Mouse (Mus musculus) lung, postnatal 10 days (tissue): ENCODE measurements around the gene Ttc7.
A peak's percentile ranks its signal among the peaks of the same experiment; 100 is the strongest.
"Not testable (repeated sequence)": the region's sequence is repeated elsewhere in the genome, so short reads cannot be mapped to it uniquely, and the experiment has no call there.

Experiments used
- DNase-seq: peaks from one replicate; pipeline ENCODE4 v3.0.0; 2021

The Ttc7 gene

DNA sequence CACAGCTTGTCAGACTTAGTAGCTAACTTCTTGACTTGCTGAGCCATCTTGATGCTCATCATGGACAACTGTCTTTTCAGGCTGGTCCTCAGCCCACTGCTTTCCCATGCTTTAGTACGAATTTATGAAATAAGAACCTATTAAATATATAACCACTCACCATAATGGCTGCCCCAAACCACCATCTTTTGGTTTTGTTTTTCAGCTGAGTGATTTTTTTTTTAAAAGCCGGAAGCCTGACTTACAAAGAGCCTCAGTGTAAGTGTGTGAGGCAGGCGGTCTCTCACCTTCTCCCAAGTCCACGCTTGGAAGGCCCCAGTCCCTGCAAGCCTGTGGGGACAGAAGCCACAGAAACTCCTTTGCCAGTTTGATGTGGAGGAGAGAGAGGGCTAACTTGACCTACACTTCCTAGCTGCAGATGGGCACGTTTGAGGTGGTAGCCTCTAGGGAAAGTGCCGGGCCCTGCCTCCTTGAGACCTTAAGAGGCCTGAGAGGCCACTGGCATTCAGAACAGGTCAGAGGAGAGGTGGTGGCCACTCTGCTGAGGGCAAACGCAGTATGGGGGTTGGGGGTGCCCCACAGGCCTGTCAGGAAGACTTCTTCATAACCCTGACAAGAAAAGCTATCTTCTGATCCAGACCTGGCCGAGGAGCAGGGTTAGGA lies 3.9 kb downstream of the Ttc7 start:
- DNase-seq = no peak

DNA sequence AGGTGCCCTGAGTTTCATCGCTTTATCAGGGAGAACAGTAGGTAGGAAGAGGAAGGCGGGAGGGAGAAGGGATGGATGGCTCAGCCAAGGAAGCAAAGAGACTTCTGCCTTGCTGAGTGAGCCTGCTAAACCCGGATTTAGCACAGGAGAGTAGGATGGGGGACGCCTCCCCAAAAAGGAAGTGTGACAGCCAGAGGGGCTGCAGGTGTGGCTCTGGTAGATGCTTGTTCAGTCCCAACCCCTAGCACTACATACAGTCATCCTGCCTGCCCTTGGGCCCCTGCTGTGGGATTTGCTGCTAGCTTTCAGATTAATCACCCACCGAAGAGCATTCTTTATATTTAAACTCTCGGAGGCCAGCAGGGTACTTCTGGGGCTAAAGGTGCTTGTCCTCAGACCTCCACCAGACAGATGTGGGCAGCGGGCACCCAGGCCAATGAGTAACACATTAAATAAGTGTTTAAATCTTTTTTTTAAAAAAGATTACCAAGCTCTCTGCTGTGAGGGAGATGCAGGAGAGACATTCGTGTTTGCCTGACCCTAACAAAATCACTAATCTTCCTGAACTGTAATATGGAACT lies 4.6 kb downstream of the Ttc7 start:
- no peak for DNase-seq

DNA sequence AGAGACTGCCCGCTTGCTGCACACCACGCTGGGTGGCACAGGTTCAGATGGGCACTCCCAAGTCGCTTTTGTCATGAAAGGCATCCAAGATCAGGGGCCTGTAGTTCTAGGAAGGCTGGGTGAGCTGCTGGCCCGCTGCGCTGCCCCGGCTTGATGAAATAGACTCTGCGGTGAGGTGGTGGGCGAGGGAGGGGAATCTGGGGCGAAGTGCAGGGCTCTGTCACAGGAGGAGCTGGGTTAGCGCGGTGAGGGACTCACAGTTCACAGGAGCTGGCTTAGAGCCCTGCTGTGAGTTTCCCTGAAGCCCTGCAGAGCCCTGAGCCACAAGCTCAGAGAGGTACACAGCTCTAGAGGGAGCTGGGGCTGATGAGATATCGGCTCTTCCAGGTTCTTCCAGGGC lies 5.4 kb downstream of the Ttc7 start:
- no peak for DNase-seq

DNA sequence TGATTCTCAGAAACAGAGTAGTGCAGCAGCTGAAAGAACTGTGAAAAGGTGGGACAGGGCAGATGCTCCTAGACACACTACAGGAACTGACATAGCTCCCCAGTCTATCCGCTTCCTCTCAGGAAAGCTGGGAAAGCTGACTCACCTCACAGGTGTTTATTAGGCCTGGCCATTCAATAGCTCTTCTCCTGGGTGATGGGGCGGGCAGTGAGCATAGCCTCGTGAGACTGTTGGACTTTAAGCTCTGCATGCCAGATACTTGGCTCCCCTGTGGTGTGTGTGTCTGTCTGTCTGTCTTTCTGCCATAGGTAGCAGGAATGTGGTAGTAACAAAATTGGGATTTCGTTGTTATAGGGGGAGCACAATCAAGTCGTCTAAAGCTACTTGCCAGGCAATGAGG lies 6.7 kb downstream of the Ttc7 start:
- no peak for DNase-seq

DNA sequence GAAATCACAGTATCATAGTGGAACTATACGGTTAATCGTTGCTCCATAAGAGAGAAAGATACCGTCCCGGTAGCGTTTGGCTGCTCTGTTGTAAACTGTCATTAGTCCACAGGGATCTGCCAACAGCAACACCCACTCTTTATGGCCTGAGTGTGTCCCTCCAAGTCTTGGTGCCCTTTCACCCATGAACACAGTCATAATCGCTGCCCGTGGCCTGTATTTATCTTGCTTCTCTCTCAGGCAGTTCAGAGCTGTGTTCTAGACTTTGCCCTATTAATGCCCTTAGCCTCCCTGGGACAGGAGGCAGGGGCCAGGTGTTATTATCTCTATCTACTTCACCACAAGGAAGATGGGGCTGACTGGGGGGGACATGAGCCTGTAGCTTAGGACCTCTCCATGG lies 8.4 kb downstream of the Ttc7 start:
- DNase-seq = no peak

DNA sequence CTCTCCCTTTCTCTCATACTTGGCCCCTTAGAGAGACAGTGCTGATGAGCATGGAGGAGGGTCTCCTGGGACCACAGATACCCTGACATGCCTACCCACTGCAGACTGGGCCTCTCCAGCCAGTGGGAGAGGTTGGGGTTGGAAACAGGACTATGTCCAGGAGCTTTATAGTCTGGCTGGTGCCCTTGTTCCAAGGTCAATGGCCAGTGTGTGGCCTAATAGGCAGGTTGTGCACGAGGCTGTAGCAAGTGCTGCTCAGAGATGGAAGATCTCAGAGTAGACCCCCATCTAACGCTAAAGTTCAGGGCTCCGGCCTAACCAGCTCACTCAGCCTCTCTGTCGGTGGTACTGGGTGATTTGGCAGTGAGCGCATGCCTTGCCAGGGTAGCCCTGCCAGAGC lies 9.1 kb downstream of the Ttc7 start:
- DNase-seq = no peak

DNA sequence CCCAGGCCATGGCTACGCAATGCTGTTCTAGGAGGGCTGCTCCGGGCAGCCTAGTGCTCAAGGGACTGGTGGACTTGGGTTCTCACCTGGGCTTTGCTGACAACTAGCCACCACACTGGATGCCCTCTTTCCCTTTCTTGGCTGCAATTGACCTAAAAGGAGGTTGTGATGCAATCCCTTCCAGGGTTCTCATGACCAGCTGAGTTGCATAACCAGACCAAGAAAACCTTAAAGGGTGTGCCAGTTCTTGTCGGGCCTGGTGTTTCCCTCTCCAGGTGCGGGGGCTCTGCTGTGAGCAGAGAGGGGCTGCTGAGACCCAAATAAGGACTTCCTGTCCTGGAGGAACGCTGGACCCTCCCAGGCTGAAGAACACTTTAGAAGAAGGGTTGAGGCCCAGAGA lies 10.4 kb downstream of the Ttc7 start:
- no peak for DNase-seq

DNA sequence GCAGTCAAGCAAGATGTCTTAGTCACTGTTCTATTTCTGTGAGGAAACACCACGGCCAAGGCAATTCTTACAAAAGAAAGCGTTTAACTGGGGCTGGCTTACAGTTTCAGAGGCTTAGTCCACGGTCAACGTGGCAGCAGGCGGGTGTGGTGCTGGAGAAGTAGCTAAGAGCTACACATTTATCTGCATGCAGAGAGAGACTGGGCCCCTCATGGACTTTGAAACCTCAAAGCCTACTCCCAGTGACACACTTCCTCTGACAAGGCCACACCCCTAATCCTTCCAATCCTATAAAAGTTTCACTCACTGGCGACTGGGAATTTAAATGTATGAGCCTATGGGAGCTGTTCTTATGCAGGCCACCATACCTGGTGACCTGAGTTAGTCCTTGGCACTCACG lies 13.1 kb downstream of the Ttc7 start:
- DNase-seq = no peak

DNA sequence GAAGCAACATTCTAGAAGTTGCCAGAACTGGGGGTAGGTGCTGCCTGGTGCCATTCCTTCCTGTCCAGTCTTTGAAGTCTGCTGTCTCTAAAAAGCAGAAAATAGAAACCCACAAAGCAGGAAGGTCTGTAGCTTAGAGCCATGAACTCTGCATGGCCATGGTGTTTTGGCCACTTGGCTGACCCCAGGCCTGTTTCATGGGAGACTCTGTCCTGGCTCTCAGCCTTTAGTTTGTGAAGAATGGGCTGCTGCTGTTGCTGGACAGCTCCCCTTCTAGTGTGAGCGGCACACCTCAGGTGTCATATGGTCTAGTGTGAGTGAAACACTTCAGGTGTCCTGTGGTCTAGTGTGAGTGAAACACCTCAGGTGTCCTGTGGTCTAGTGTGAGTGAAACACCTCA lies 14.0 kb downstream of the Ttc7 start:
- DNase-seq = not testable (repeated sequence)

DNA sequence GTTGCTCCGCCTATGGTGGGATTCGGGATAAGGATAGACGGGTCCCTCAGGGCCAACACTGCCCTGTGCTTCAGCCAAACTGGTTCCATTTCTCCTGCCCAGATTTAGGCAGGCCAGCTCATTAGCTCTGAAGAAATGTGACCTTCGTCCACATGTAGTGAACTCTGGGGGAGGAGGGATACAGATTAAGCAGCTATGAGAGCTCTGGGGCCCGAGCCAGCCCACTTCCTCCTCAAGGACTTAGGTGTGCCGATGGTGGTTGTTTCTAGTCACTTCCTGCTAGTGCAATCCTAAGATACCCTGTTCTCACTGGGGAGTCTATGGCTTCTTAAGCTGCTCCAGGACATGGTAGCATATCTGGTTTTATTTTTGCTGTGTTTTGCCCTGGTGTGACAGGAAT lies 16.3 kb downstream of the Ttc7 start:
- peak; percentile 62 for DNase-seq

DNA sequence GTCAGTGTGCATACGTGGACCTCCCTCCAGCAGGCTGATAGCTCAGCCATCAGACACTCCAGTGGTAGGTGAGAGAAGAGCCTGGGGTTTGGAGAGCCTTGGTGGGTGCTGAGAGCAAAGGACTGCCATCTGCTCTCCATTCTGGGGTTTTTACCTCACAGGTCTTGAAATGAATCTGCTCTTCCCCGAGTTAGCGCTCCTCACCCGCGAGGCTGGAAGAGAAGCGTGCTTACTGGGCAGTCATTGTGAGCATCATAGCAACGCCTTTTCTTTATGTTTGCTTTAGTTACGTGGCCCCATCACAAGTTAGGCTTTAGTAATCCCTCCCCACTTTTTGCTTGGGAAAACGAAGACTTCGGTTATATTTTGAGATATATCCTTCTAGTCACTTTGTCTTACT lies 17.7 kb downstream of the Ttc7 start:
- DNase-seq = no peak

DNA sequence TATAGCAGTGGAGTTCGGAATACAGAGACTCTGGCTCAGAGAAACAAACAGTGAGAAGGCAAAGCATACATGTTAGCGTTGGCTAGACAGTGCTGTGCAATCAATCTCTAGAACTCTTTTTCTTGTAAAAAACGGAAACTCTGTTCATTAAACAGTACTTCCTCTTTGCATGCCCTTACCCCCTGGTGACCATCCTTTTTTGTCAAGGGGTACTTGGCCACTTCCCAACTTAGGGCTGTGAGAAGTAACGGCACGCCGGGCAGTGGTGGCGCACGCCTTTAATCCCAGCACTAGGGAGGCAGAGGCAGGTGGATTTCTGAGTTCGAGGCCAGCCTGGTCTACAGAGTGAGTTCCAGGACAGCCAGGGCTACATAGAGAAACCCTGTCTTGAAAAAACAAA lies 18.9 kb downstream of the Ttc7 start:
- not testable (repeated sequence) for DNase-seq

DNA sequence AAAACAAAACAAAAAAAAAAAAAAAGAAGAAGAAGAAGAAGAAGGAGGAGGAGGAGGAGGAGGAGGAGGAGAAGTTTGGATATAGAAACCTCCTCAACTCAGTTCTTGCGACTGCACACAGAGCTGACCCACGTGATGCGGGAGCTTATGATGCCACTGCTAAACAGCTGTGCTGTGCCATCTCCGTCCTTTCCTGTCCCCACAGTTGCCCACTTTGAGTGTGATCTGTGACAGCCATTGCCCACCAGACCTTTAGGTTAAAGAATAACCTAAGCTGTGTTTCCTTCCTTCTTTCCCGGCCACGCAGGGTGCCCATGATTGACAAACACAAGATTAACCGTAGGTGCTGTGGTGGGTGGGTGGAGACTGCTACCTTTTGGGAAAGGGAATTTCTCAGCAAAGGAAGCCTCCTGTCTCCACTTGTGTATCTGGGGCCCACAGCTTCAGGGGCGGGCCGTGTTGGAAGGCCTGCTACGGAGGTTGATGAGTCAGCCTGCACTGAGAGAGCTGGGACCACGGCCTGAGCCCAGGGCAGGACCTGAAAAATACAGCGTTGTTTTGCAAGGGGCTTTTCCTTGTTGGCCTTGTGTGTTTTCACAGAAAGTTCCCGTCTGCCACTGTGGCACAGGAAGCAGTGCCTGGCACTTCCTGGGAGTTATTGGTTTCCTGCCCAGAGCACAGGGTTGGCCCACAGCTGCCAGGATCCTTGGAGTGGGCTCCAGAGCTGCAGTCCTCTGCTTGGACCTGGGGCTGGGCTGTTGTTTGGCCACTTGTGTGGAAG lies 19.5 kb downstream of the Ttc7 start:
- DNase-seq = peak; percentile 53

DNA sequence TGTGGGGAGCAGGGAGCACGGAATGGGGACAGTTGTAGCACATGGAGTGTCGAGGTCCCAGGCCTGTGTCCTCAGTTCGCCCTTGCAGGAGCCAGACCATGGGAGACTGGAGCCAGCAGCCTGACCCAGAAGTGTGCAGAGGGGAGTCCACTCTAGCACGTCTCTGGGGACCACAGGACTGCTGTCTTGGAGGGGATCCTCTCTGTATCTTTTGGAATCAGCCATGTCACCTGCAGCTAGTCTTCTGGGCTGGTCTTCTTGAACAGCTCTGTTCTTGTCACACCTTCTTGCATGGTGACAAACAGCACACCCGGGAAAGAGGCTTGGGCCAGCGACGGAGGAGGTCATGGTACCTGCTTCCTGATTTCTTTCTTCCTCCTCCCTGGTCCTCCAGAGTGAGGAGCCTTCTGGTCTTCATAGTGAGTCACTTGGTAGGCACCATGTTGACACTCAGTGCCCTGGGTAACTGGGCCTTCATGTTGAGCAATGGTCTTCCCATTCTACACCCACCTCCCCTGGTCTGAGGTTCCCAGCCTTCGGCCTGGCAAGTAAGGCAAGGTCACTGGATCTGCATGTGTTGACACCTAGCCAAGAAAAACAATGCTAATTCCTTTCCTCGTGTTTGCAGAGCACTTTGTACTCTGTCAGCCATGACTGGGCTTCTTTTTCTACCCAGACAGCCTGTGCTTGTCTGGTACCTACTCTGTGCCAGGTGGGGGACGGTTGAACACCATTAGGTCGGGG lies 21.6 kb downstream of the Ttc7 start:
- no peak for DNase-seq

DNA sequence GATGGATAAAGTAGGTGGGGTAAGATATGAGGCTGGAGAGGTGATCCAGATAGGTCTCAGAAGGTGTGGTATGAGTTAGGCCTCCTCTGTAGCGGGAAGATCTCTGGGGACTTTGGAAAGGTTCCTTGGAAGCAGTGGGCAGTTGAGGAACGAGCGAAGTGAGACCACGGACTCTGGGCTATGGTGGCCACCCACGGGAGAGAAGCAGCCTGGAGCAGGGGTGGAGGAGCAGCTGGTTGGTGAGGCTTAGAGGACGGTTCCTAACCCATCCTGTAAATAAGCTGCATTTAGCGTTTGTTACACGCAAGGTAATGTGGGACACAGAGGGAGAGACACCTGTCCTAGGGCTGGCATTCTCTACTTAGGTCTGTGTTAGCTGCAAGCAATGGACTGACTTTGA lies 22.4 kb downstream of the Ttc7 start:
- no peak for DNase-seq

DNA sequence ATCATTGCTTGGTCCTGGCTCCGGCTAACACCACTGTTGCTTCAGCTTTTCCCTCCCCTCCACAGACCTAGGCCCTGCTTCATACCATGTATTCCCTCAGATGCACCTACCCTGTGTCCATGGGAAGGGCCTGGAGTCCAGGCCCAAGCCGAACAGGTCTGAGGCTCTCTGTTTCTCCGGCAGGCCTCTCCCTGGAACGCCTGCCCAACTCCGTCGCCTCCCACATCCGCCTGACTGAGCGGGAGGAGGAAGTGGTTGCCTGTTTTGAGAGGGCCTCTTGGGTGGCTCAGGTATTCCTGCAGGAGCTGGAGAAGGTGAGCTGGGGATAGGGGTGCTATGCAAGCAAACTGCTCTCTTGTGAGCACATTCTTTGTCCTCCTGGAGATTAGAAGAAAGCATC lies 24.1 kb downstream of the Ttc7 start:
- DNase-seq = peak; percentile 66

DNA sequence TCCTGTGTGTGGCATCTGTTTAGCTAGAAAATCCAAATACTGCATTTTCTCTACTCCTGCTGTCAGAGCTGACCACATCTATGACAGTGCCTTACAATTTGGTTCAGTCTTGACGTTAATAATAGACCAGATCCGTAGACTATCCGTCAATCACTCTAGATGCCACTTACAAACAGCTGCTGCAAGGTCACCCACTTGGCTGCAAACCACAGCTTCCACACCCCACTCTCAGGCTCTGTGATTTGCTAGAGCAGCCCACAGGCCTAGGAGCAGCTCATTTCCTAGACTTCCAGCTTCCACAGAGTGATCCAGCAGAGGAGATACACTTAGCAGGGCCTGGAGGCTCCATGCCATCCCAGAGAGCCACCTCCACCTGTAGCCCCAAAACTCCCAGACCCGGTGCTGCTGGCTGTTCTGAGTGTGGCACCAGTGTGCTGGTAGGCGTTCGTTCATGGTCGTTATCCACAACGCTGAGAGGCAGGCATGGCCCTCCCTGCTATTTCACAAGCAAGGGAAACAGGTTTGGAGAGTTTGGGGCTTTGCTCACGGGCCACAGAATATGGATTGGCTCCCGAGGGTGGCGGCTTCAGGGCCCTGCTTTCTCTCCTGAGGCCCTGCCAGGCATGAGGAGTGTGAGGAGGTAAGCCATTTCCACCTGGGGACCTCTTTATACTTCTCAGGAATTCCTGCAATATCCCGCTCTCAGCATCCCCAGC lies 26.5 kb downstream of the Ttc7 start:
- DNase-seq = no peak

DNA sequence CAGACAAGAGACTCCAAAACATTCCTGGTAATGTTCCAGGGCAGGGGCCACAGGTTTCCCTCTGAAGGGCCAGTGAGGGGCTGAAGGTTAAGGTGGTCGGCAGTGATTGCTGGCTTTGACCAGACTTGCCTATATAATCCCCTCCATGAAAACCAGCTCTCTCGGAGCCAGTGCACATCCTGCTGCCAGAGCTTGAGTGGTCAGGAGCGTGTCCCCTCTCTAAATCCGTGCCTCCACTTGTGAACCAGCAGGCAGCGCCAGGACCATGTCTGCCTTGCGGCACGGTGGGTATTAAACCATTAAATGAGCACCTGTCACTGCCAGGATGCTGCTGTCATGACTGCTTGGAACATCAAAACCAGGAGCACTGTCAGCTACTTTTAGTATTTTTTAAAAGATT lies 27.8 kb downstream of the Ttc7 start:
- no peak for DNase-seq

DNA sequence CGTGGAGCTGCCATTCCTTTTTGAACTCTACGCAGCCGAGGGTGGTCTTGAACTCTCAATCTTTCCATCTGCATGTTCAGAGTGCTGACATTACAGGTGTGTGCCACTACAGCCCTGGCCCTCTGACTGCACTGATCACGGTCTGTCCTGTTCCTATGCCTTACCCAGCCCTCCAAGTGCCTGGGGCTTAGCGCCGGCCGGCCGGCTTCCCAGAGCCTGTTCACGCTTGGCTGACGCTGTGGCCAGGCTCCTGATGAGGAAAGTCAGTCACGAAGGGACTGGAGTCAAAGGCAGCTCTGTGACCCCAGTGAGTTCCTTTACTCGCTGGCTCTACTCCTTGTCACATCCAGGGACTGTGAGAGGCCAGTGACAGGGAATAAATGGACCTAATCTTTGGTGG lies 29.7 kb downstream of the Ttc7 start:
- no peak for DNase-seq

DNA sequence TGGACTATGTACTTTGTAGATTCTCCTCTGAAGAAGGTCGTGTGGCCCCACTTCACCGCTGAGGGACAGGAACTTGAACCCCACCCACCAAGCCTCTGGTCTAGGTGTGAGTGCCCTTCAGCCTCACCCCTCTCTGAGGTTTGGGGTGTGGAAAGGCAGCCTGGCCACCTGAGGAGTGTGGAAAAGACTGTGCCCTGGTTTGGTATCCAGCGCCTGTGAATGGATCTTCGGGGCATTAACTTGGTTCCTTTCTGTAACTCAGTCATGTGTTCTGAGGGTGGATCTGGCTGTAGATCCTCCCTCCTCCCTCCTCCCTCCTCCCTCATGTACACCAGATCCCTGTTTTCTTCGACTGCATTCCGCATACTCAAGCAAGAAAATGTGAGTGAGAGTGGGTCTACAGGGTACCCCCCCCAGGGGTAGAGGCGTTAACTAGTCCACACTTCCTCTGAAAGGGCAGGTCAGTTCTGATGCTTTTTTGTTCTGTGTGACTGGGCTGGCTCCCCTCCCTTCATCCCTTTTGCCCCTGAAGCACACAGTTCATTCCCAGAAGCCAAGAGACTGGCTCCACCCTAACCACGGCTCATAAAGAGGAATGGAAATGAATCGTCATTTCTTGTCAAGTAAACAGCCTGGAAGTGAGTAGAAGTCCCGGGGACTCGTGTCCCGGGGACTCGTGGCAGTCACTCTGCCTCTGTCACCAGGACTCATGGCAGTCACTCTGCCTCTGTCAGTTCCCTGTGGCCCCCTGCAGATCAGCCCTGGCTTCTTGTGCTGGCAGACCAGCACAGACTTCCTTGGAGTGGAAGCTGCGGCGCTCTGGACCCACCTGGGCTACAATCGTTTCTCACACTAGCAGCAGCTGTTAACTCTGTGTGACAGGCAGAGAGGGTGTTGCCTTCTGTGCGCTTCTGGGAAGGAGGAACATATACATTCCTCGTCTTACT lies 30.5 kb downstream of the Ttc7 start:
- DNase-seq = peak; percentile 55

DNA sequence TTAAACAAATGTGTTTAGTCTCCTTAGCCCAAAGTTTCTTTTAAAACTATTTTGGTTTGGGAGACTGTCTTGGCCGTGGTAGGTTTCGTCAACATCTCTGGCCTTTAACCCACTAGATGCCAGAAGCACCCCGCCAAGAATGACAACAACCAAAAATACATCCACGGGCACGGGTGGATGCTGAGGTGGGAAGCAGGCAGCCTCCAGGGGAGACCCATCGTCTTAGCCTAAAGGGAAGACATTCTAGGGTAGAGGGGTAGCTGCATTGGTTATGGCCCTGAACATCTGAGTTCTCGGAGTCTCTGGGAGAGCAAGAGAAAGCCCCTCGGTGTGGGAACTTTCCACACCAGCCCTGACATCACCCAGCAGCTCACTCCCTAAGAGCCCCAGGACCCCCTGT lies 31.4 kb downstream of the Ttc7 start:
- no peak for DNase-seq

DNA sequence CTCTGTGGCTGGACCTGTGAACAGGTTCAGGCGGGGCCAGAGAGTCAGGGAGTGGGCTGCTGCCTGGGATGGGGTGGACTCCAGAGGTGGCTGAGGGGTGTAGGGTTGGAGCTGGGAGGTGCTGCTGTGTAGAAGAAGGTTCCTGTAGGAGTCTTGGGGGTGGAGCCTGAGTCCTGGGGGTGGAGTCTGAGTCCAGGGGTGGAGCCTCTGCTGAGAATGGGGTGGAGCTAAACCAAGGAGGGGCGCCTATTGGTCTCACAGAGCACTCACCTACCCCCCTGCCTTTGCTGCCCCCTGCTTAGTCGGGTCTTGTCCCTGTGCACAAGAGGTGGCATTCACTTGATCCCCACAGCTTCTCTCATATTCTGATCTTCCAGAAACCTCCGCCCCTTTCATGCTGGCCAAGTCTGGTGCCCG lies 31.9 kb downstream of the Ttc7 start:
- peak; percentile 78 for DNase-seq
